Mouse (Mus musculus) lung, embryonic 15.5 days (tissue): ENCODE measurements around the gene Sprr2e. TPM values are rescaled to one million over a fixed set of nuclear protein-coding genes. Genes with fewer than 3 reads are reported as not detected.

Source experiments
- polyA plus RNA-seq: library from polyadenylated mRNA; unstranded; fragments of >200 nt; fragmentation: Nextera tagmentation; extraction: Ambion mirVana; gene quantifications from 2 replicates; pipeline ENCODE4 v1.2.1, GENCODE M21; 2015

Sprr2e gene
- polyA plus RNA-seq, 1 experiment from 2014 or later: not detected

Other genes with a start within 250 kb of the Sprr2e start
- gene Prr9, start 228.2 kb upstream of the Sprr2e start, polyA plus RNA-seq: not detected in 2 replicates
- gene Lelp1, start 209.4 kb upstream of the Sprr2e start, polyA plus RNA-seq: not detected in 2 replicates
- 0.22 TPM in 1 of 2 replicates, not detected in the other for gene Sprr2a1, start 136.3 kb upstream of the Sprr2e start, polyA plus RNA-seq
- gene Sprr2a2, start 136.2 kb upstream of the Sprr2e start, polyA plus RNA-seq: 4.2 and 15.4 TPM in 2 replicates
- 0.87 TPM in 1 of 2 replicates, not detected in the other for gene Sprr2a3, start 66.7 kb upstream of the Sprr2e start, polyA plus RNA-seq
- not detected in 2 replicates for gene Sprr2b, start 35.5 kb upstream of the Sprr2e start, polyA plus RNA-seq
- gene Sprr2d, start 13.0 kb upstream of the Sprr2e start, polyA plus RNA-seq: not detected in 2 replicates
- not detected in 2 replicates for gene Sprr2f, start 13.0 kb downstream of the Sprr2e start, polyA plus RNA-seq
- gene Sprr2h, start 33.5 kb downstream of the Sprr2e start, polyA plus RNA-seq: not detected in 2 replicates
- gene Sprr2i, start 55.8 kb downstream of the Sprr2e start, polyA plus RNA-seq: not detected in 2 replicates
- not detected in 2 replicates for gene Sprr2j-ps, start 65.9 kb downstream of the Sprr2e start, polyA plus RNA-seq
- 7.5 and 8.0 TPM in 2 replicates for gene Gm9774, start 77.3 kb downstream of the Sprr2e start, polyA plus RNA-seq
- not detected in 2 replicates for gene Sprr2k, start 80.4 kb downstream of the Sprr2e start, polyA plus RNA-seq
- gene Sprr1b, start 86.6 kb downstream of the Sprr2e start, polyA plus RNA-seq: not detected in 2 replicates
- 0.20 TPM in 1 of 2 replicates, not detected in the other for gene Sprr3, start 106.6 kb downstream of the Sprr2e start, polyA plus RNA-seq
- gene Sprr1a, start 133.8 kb downstream of the Sprr2e start, polyA plus RNA-seq: 0.82 and 1.2 TPM in 2 replicates
- not detected in 2 replicates for gene Sprr4, start 148.3 kb downstream of the Sprr2e start, polyA plus RNA-seq
- not detected in 2 replicates for gene 2310046K23Rik, start 182.4 kb downstream of the Sprr2e start, polyA plus RNA-seq
- gene Ivl, start 221.6 kb downstream of the Sprr2e start, polyA plus RNA-seq: not detected in 2 replicates
- gene Smcp, start 236.9 kb downstream of the Sprr2e start, polyA plus RNA-seq: not detected in 2 replicates